Mouse (Mus musculus) ovary, postnatal 14 days (tissue): ENCODE data around the gene 9130213A22Rik.
A peak's percentile ranks its signal among the peaks of the same experiment; 100 is the strongest.
"Not testable (repeated sequence)": the region's sequence is repeated elsewhere in the genome, so short reads cannot be mapped to it uniquely, and the experiment has no call there.

ENCODE experiments used
- DNase-seq: peaks from one replicate; pipeline ENCODE4 v3.0.0; 2022; ENCODE audit warnings: low spot score

Gene 9130213A22Rik

DNA sequence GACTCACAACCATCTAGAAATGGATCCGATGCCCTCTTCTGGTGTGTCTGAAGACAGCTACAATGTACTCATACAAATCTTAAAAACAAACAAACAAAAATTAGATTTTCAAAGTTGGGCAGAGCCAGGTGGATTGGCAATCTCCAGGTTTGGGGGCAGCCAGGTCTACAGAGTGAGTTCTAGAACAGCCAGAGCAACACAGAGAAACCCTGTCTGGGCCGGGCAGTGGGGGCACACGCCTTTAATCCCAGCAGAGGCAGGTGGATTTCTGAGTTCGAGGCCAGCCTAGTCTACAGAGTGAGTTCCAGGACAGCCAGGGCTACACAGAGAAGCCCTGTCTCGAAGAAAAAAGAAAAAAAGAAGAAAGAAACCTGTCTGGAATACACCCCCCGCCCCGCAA, 28.5 kb downstream of the 9130213A22Rik start:
- DNase-seq, result not testable (repeated sequence)

DNA sequence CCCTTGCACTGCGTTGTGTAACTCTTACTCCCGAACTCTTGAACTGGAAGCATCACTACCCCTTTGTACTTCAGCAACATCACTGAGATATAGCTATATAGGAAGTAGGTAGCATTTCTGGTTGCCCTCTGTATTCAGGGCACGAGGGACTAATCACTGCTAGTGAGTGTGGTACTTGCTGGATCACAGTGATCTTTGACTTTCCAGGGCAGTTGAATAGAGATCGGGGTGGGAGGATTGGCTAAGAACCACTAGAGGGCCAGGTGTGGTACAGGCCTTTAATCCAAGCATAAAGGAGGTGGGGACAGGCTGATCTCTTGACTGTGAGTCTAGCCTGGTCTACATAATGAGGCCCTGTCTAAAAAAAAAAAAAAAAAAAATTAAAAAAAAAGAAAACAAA, 29.5 kb downstream of the 9130213A22Rik start:
- DNase-seq, result no peak

GRCm38 (mm10) chr11:69092386-69092751, 30.0 kb downstream of the 9130213A22Rik start:
- DNase-seq, result peak; percentile 87

DNA sequence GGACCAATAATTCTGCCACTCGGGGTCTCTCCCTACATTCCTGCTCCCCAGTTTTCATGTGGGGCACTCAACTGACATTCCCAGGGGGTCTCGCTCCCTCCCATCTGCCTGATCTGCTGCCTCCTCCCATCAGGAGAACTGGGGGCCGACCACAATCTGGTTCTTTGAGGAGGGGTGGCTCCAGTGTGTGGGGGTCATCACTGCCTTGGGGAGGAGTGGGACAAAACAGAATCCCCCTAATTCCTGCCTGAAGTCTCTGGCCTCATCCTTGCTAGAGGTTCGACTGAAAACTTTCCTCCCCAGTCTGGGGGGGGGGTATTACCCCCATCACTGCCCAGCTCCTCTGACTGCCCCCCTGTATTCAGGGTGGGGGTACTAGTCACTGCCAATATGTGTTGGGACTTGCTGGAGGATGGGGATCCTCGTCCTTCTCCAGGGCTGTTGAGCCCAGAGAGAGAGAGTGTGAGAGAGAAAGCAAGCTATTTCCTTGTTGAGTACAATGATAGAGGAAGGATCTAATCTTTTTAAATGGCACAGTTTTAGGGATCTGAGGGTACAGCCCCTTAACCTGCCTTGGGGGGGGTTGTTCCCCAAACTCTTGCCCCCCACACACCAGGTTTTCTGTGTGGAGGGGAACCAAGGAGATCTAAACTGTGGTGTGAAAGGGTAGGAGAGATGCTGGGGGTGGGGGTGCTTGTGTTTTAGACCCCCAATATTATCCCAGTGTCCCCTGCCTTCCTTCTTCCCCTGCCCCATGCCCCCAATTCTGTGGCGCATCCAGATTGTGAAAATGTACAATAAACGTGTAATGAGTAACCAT, 30.6 kb downstream of the 9130213A22Rik start:
- DNase-seq, result no peak

GRCm38 (mm10) chr11:69090367-69090766, 32.0 kb downstream of the 9130213A22Rik start:
- DNase-seq, result no peak

DNA sequence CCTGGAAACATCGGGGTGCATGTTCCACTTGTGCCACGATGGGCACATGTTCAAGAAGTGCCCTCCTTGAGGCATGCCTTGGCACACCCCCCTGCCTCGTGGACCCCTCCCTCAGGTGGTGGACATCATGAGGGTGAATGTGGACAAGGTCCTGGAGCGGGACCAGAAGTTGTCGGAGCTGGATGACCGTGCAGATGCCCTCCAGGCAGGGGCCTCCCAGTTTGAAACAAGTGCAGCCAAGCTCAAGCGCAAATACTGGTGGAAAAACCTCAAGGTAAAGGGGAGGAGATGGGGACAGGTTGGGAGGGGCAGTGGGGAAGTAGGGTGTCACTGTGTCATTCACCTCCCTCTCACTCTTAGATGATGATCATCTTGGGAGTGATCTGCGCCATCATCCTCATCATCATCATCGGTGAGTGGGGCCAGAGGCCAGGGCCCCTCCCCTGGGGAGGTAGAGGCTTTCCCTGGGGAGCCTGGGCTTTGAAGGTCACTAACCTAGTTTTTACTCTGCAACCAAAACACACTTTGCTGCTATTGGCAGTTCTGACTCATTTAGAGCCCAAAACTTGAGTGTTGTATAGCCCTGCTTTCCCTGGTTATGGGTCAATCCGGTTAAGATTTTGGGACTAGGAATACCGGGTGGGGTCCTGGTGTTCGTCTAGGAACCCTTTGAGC, 32.6 kb downstream of the 9130213A22Rik start:
- no peak for DNase-seq

- no peak for DNase-seq
Measured at GRCm38 (mm10) chr11:69088856-69089615, 33.4 kb downstream of the 9130213A22Rik start.

DNA sequence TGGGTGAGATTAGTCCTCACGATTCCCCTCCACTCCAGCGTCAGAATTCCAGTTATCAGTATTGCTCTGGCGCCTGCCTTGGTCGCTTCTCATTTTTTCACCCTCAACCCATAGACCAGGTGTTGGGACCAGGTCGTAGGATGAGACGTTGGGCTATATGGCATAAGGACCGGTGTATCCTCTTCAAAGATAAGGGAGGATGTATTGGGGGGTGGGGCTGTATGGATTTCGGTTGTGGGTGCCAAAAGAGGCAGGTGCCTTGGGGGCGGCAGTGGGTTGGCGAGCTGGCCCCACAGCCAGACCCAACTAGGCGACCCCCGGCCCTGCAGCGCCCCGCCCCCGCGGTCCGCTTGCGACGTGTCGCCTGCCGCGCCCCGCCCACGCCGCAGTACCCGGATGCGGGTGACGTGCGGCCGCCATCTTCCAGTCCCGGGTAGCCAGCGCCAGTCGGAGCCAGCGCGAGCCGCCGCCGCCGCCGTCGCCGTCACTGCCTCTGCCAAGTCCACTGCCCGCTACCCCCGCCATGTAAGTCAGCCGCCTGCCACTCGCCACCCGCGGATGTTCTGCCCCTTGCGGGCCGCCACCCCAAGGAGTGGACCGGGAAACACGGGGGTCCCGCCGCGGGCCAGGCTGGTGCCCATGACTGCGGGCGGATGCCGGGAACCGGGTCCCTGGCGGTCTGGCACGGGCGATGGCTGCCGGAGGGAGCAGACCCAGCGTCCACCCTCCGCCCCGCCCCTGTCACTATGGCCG, 34.1 kb downstream of the 9130213A22Rik start, which contains the start of gene Vamp2:
TSS of gene Vamp2 (plus strand) at position 388 of the 753 bp plus-strand sequence.
- DNase-seq, result peak; percentile 86

GRCm38 (mm10) chr11:69087597-69087996, 34.8 kb downstream of the 9130213A22Rik start:
- no peak for DNase-seq

DNA sequence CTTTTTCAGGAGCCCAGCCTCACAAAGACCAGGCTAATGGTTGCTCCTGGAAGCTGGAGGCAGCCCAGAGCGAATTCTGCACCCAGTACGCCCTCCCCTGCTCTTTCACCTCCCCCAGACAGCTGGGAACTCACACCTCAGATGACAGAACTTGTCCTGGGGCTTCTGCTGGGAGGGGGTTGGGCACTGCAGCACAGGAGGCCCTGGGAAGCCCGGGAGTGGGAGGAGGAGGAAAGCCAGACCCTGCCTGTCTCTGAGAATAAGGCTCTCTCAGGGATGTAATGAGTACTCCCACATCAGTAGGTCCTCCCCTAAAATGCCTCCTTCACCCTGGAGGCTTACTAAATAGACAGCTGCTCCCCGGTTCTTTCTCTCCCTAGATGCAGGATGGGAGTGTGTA, 35.3 kb downstream of the 9130213A22Rik start:
- peak; percentile 45 for DNase-seq

DNA sequence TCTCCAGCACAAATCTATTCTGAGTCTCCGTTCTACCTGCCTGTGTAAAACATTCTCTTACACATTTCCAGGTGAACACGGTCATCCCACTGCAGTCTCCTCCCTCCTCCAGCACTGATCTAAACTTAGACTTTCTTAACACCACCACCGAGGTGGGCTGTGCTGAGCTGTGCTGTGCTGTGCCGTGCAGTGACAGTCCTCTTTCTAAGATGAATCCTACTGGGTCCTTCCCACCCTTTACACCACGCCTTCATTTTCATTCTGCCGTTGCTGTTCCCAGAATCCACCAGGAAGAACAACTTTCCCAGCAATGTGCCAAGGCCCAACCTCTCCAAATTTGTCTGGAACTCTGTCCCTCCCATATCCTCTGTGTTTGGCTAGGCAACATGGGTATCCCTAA, 36.0 kb downstream of the 9130213A22Rik start:
- no peak for DNase-seq

GRCm38 (mm10) chr11:69085608-69086007, 36.8 kb downstream of the 9130213A22Rik start:
- DNase-seq, result no peak

DNA sequence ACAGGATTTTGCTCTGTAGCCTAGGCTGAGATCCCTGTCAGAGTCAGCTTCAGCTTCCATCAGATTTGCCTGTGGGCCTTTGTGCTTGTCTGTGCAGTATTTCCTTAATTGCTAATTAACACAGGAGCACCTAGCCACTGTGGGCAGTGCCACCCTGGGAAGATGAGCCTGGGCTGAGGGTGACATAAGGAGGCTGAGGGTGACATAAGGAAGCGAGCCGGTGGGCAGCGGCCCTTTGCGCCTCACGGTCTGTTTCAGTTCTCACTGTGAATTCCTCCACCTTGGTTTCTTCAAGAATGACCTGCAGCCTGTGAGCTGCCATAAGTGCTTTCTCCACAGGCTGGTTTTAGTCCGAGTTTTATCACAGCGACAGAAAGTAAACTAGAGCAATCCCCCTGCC, 40.8 kb downstream of the 9130213A22Rik start:
- DNase-seq, result no peak

- DNase-seq, result no peak
Measured at GRCm38 (mm10) chr11:69080855-69081222, 41.5 kb downstream of the 9130213A22Rik start.

DNA sequence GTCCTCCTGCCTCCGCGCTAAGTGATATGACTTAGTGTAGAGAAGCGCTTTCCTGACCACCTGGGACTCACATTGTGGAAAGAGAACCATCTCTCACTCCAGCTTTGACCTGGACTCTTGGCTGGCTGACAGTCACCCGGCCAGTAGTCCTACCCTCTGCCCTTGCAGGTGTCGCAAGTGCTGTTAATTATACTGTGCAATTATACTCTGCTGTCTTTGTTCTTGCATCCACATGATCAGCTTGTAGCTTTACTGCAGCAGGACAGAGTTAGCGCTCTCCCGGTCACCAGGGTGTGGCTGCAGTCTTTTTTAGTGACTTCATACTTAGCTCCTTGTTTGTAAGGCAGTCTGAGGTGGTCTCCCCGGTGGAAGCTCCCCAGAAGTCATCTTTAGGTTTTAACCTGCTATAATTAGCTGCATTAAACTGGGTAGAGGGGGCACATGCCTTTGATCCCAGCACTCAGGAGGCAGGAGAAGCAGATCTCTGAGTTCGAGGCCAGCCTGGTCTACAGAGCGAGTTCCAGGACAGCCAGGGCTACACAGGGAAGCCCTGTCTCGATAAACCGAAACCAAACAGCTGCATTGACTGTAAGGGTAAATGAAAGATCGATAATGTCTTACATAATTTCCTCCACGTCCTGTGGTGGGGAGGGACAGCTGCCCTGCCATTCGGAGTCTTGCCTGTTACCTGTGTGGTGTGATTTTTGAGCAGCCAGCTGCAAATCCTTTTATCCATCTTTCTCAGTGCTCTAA, 42.1 kb downstream of the 9130213A22Rik start:
- no peak for DNase-seq

- DNase-seq, result no peak
Measured at GRCm38 (mm10) chr11:69078805-69079438, 43.5 kb downstream of the 9130213A22Rik start.

- DNase-seq, result no peak
Measured at GRCm38 (mm10) chr11:69078041-69078440, 44.3 kb downstream of the 9130213A22Rik start.

GRCm38 (mm10) chr11:69077316-69077715, 45.1 kb downstream of the 9130213A22Rik start:
- DNase-seq, result no peak

DNA sequence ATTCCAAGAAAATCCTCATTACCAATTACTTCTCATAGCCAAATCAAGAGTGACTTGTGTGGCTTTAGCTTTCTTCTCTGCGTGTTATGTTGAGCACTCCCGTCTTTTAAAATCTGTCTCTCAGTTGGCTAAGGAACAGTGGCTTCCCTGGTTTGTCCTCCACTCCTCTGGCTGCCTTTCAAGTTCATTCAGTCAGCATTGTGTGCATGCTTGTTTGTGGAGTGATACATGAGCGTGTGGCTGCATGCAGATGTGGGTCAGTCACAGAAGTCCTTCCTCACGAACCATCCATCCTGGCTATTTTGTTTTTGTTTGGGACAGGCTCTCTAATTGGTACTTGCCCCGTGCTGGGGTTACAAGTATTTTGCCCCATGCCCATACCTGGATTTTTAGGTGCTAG, 45.8 kb downstream of the 9130213A22Rik start:
- no peak for DNase-seq

DNA sequence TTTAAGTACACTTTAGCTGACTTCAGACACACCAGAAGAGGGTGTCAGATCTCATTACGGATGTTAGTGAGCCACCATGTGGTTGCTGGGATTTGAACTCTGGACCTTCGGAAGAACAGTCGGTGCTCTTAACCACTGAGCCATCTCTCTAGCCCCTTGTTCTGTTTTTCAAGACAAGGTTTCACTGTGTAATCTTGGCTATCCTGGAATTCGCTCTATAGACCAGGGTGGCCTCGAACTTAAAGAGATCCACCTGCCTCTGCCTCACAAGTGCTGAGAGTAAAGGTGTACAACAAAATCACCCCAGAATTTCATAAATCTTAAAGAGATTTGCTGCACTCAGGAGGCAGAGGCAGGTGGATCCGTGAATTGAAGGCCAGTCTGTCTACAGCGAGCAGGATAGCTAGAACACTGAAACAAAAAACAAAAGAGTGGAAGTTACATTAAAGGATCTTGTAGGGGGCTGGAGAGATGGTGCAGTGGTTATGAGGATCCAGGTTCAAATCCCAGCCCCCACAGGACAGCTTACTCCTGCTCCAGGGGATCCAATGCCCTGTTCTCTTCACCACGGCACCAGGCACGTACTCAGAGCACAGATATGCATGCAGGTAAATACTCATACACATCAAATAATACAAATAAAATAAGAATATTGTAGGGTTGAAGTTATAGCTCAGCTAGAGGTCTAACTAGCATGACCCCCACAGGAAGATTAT, 46.5 kb downstream of the 9130213A22Rik start:
- no peak for DNase-seq
